Mouse (Mus musculus) monocyte, adult 5-6 weeks (primary cell): ENCODE measurements at regions not wholly inside any gene's neighbourhood (a gene's known extent, or its start where the extent isn't known, plus 50 kb on each side); places are given as distances from the start of the nearest gene placed in this dataset.
"Not testable (repeated sequence)": the region's sequence is repeated elsewhere in the genome, so short reads cannot be mapped to it uniquely, and the experiment has no call there.

ENCODE experiments used
- ATAC-seq: fragments of 153-309, 156-312 bp; replicated peaks from 2 replicates; pipeline ENCODE4 v1.8.0; 2017; ENCODE audit warnings: mild to moderate bottlenecking; ENCODE audit not compliant: low TSS enrichment, insufficient number of reproducible peaks, severe bottlenecking, poor library complexity, low FRiP score

GRCm38 (mm10) chr7:83307112-83307511 is 277.6 kb upstream of the Tmc3 start:
- no peak for ATAC-seq

- no peak for ATAC-seq
These were observed 272.6 kb upstream of the Tmc3 start for GRCm38 (mm10) chr7:83312172-83312571.

- no peak for ATAC-seq
These were observed 254.8 kb upstream of the Tmc3 start for GRCm38 (mm10) chr7:83329809-83330412.

- no peak for ATAC-seq
These were observed 237.5 kb upstream of the Tmc3 start for GRCm38 (mm10) chr7:83347103-83347754.

- ATAC-seq: no peak
These were observed 215.5 kb upstream of the Tmc3 start for GRCm38 (mm10) chr7:83369191-83369590.

GRCm38 (mm10) chr7:83369605-83370004 is 215.1 kb upstream of the Tmc3 start:
- no peak for ATAC-seq

- no peak for ATAC-seq
These were observed 207.9 kb upstream of the Tmc3 start for GRCm38 (mm10) chr7:83376826-83377225.

- ATAC-seq: no peak
These were observed 203.1 kb upstream of the Tmc3 start for GRCm38 (mm10) chr7:83381381-83382181.

GRCm38 (mm10) chr7:83382803-83383363 is 201.8 kb upstream of the Tmc3 start:
- no peak for ATAC-seq

- no peak for ATAC-seq
These were observed 193.3 kb upstream of the Tmc3 start for GRCm38 (mm10) chr7:83391388-83391787.

GRCm38 (mm10) chr7:83392181-83392580 is 192.5 kb upstream of the Tmc3 start:
- no peak for ATAC-seq

GRCm38 (mm10) chr7:83392625-83393024 is 192.1 kb upstream of the Tmc3 start:
- ATAC-seq: no peak

GRCm38 (mm10) chr7:83394156-83394555 is 190.6 kb upstream of the Tmc3 start:
- ATAC-seq: no peak

GRCm38 (mm10) chr7:83399668-83400067 is 185.1 kb upstream of the Tmc3 start:
- no peak for ATAC-seq

GRCm38 (mm10) chr7:83401001-83401400 is 183.7 kb upstream of the Tmc3 start:
- no peak for ATAC-seq

- ATAC-seq: not testable (repeated sequence)
These were observed 172.0 kb upstream of the Tmc3 start for GRCm38 (mm10) chr7:83412745-83413144.

GRCm38 (mm10) chr7:83429929-83430556 is 154.7 kb upstream of the Tmc3 start:
- ATAC-seq: no peak

GRCm38 (mm10) chr7:83431094-83431493 is 153.6 kb upstream of the Tmc3 start:
- ATAC-seq: no peak

- ATAC-seq: no peak
These were observed 151.9 kb upstream of the Tmc3 start for GRCm38 (mm10) chr7:83432843-83433242.
